Mouse (Mus musculus): ENCODE results near the gene Bhlhe40.

GRCm38 (mm10) chr6:108670276-108670675 lies 9.8 kb downstream of the Bhlhe40 start:
- TF ChIP-seq CTCF (IDR thresholded peaks at IDR 0.05; ENCODE audit: extremely low read depth, insufficient read depth, low read length): no peak
- TF ChIP-seq POLR2A (IDR thresholded peaks at IDR 0.05; ENCODE audit: extremely low read depth, insufficient read depth, low read length): no peak
